Mouse (Mus musculus) Patski (cell line): ENCODE data around the gene Fosl2. TPM values are rescaled to one million over a fixed set of nuclear protein-coding genes. Genes with fewer than 3 reads are reported as not detected.

ENCODE experiments used
- ATAC-seq: fragments of 100-300 bp; one replicate; pipeline ENCODE4 v1.8.0; 2021
- CTCF ChIA-PET: fragments of 350-600 bp; sonication (Branson Sonifier 250); formaldehyde crosslinking; loops from one replicate; lab custom pipeline; 2022; ENCODE audit warnings: inconsistent platforms; lab: Charles Lee
- POLR2A ChIA-PET: fragments of 350-600 bp; sonication (Branson Sonifier 250); formaldehyde crosslinking; loops from one replicate; lab custom pipeline; 2022; ENCODE audit warnings: antibody characterized with exemption, inconsistent platforms; lab: Charles Lee
- DNase-seq: peaks from one replicate; pipeline ENCODE4 v3.0.0-alpha.2; 2011; ENCODE audit warnings: low read depth, low spot score
- H3K27me3 ChIP-seq: fragments of 371-371 bp; one replicate; pipeline ENCODE4 v1.5.1; 2021
- CTCF ChIP-seq: fragments of 100-300 bp; IDR thresholded peaks from one replicate; pipeline ENCODE4 v1.5.1; 2021
- in situ Hi-C: fragments of 300-500 bp; cut with MboI; formaldehyde crosslinking; loops from 3 replicates; pipeline ENCODE4 v1.11.1; 2018; ENCODE audit warnings: low pct_unique_long_range_greater_than_20kb, mixed read lengths
- polyA plus RNA-seq: library from polyadenylated mRNA; unstranded; gene quantifications from one replicate; pipeline ENCODE4 v1.2.3, GENCODE M21; 2021

Gene Fosl2
- polyA plus RNA-seq, 1 experiment from 2014 or later: 97.3 TPM

GRCm38 (mm10) chr5:32143433-32143970, 7.9 kb downstream of the Fosl2 start:
- ATAC-seq: no peak
- in situ Hi-C loops: no loop called here
- no peak for DNase-seq
- ChIA-PET POLR2A (interaction anchor here (0.6 kb wide), 1 partner anchor 40 kb away, joined by 3 read pairs; no protein-coding TSS in a partner anchor), CTCF (interaction anchor here (1.1 to 1.2 kb wide), 3 partner anchors 47 to 545 kb away, joined by 3 read pairs; no protein-coding TSS in a partner anchor)
- no peak for TF ChIP-seq CTCF
- no peaks in the 10 kb centered on the region for H3K27me3 ChIP-seq

- in situ Hi-C loops: loop anchor here (5.0 kb wide), 2 partner anchors 46 to 584 kb away; no protein-coding TSS in a partner anchor
- ATAC-seq: peak; percentile 14
- DNase-seq: no peak
- no peaks in the 10 kb centered on the region for H3K27me3 ChIP-seq
- TF ChIP-seq CTCF: no peak
- POLR2A ChIA-PET: no interaction called here
- CTCF ChIA-PET: interaction anchor here (0.9 kb wide), 1 partner anchor 51 kb away, joined by 4 read pairs; no protein-coding TSS in a partner anchor
Observed at GRCm38 (mm10) chr5:32146281-32146680, 10.7 kb downstream of the Fosl2 start.

GRCm38 (mm10) chr5:32148593-32148992, 13.0 kb downstream of the Fosl2 start:
- in situ Hi-C loops: loop anchor here (5.0 kb wide), 2 partner anchors 44 to 586 kb away; no protein-coding TSS in a partner anchor
- TF ChIP-seq CTCF: no peak
- no peak for ATAC-seq
- ChIA-PET POLR2A (no interaction called here), CTCF (no interaction called here)
- no peak for DNase-seq
- no peaks in the 10 kb centered on the region for H3K27me3 ChIP-seq

GRCm38 (mm10) chr5:32151244-32151643, 15.6 kb downstream of the Fosl2 start:
- POLR2A ChIA-PET: interaction anchor here (0.6 to 2.3 kb wide), 2 partner anchors 12 to 14 kb away, joined by 3 to 6 read pairs; no protein-coding TSS in a partner anchor
- DNase-seq: no peak
- ATAC-seq: no peak
- no peak for TF ChIP-seq CTCF
- CTCF ChIA-PET: no interaction called here
- in situ Hi-C loops: no loop called here
- no peaks in the 10 kb centered on the region for H3K27me3 ChIP-seq

- in situ Hi-C loops: no loop called here
- TF ChIP-seq CTCF: no peak
- CTCF ChIA-PET: interaction anchor here (1.4 kb wide), 1 partner anchor 9 kb away, joined by 4 read pairs; no protein-coding TSS in a partner anchor
- no peak for ATAC-seq
- POLR2A ChIA-PET: interaction anchor here (0.6 to 2.3 kb wide), 2 partner anchors 16 to 587 kb away, joined by 3 to 6 read pairs; no protein-coding TSS in a partner anchor
- no peaks in the 10 kb centered on the region for H3K27me3 ChIP-seq
- DNase-seq: no peak
Observed at GRCm38 (mm10) chr5:32152725-32153417, 17.3 kb downstream of the Fosl2 start.

- ATAC-seq (no peak), DNase-seq (no peak)
- ChIA-PET CTCF (interaction anchor here (1.3 to 2.5 kb wide), 2 partner anchors 17 to 37 kb away, joined by 3 to 7 read pairs; no protein-coding TSS in a partner anchor), POLR2A (interaction anchor here (0.6 kb wide), 1 partner anchor 588 kb away, joined by 3 read pairs; no protein-coding TSS in a partner anchor)
- in situ Hi-C loops: no loop called here
- no peaks in the 10 kb centered on the region for H3K27me3 ChIP-seq
- no peak for TF ChIP-seq CTCF
Observed at GRCm38 (mm10) chr5:32153418-32153740, 17.8 kb downstream of the Fosl2 start.

- no peak for ATAC-seq
- CTCF ChIA-PET: interaction anchor here (1.3 to 2.5 kb wide), 3 partner anchors 16 to 119 kb away, joined by 3 to 7 read pairs (median 3); no protein-coding TSS in a partner anchor
- in situ Hi-C loops: no loop called here
Observed at GRCm38 (mm10) chr5:32153791-32154490, 18.3 kb downstream of the Fosl2 start.

GRCm38 (mm10) chr5:32154931-32155688, 19.5 kb downstream of the Fosl2 start:
- H3K27me3 ChIP-seq: no peaks in the 10 kb centered on the region
- no peak for TF ChIP-seq CTCF
- ATAC-seq (no peak), DNase-seq (no peak)
- POLR2A ChIA-PET: interaction anchor here (1.4 to 1.5 kb wide), 2 partner anchors 13 to 17 kb away, joined by 3 to 5 read pairs; no protein-coding TSS in a partner anchor
- in situ Hi-C loops: no loop called here
- CTCF ChIA-PET: interaction anchor here (0.8 to 2.5 kb wide), 6 partner anchors 10 to 578 kb away, joined by 3 to 7 read pairs (median 3); no protein-coding TSS in a partner anchor

More at GRCm38 (mm10) chr5:32153791-32154490, 18.3 kb downstream of the Fosl2 start:
- POLR2A ChIA-PET: interaction anchor here (1.5 kb wide), 1 partner anchor 11 kb away, joined by 5 read pairs; no protein-coding TSS in a partner anchor
- no peaks in the 10 kb centered on the region for H3K27me3 ChIP-seq
- no peak for TF ChIP-seq CTCF
- DNase-seq: no peak

- TF ChIP-seq CTCF: no peak
- ATAC-seq (no peak), DNase-seq (no peak)
- POLR2A ChIA-PET: interaction anchor here (1.4 to 1.5 kb wide), 2 partner anchors 13 to 17 kb away, joined by 3 to 5 read pairs; no protein-coding TSS in a partner anchor
- H3K27me3 ChIP-seq: no peaks in the 10 kb centered on the region
- CTCF ChIA-PET: interaction anchor here (1.1 to 2.5 kb wide), 3 partner anchors 9 to 579 kb away, joined by 3 to 7 read pairs (median 4); no protein-coding TSS in a partner anchor
- in situ Hi-C loops: no loop called here
Observed at GRCm38 (mm10) chr5:32155927-32156326, 20.3 kb downstream of the Fosl2 start.
